Mouse (Mus musculus): Measurements from ENCODE around the gene Slc30a7.

Slc30a7 gene

DNA sequence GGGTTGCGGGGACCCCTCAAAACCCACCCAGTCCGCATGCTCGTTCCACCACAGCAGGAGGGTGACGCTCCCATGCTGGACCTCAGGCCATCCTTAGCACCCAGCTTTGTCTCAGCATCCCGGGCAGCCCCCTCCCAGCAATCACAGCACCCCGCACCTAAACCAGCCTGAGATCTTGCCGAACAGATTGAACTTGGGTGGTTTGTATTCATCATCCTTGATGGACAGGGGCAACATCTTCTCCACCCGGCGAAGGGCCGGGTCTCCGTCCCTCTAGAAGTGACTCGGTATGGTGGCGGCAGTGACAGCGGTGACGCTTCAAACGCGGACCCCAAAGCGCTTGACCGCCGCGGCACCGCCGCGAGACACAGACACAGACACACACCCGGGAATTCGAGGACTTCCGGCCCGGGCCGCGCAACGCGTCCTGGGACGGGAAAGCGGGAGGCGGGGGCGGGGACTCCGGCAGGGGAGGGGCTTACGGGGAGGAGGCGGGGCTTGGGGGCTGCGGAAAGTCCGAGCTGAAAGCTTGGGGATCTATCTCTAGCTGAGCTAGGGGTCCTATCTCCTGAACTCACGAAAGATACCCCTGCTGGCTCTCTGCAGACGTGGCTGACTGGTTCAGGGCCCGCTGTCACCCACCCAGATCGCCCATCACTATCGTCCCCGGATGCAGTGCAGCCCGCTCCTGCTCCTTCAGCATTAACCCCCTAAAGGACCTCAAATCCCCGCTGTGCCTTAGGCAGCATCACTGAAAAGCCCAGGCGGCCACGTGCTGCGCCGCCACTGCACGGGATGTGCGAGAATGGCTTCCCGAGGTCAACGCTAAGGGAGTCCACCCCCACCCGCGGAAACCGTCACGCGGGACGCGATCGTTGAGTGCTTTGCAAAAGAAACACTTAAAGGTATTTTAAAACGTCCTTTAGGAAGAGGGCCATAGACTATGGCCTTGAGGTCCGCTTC lies at the start of gene Slc30a7, which contains the start of gene Extl2:
TSS of gene Slc30a7 (minus strand) at position 429 of the 963 bp plus-strand sequence.
TSS of gene Extl2 (plus strand) at position 485 of the 963 bp plus-strand sequence.
- in situ Hi-C loops (cut with MboI; ENCODE audit: low sequenced_read_pairs) = no loop called here

DNA sequence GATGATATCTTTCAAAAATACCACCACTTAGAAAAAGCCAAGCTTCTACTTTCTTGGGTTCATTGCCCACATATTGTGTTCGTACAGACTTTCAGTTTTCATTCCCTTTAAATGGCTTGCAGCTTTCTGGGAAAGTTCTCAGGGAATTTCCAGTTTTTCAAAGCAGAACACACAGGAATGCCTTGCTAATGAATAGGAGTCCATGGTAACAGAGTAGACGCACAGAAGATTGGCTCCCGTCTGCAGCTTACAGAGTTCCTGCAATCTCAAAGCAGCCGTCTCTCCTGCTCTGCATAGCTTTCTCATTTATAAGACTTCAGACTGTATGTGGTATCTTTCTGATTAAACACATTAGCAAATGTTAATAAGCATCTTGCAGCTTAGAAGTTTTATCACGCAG lies 39.8 kb upstream of the Slc30a7 start:
- in situ Hi-C loops (cut with MboI; ENCODE audit: low sequenced_read_pairs) = loop anchor here (25.0 kb wide), 3 partner anchors 190 to 790 kb away; no protein-coding TSS in a partner anchor

DNA sequence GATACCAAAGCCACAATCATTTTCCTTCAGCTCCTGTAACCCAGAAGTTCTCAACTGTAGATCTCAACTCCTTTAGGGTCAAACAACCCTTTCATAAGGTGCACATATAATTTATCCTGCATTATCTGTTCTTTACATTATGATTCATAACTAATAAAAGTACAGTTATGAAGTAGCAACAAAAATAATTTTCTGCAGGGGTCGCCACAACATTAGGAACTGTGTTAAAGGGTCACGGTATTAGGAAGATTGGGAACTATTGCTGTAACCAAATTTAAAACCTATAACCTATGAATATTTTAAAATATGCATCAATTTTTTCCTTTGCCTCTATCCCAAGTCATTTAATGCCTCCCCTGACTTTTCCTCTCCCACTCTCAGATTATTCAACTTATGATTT lies 38.8 kb upstream of the Slc30a7 start:
- in situ Hi-C loops (cut with MboI; ENCODE audit: low sequenced_read_pairs) = loop anchor here (25.0 kb wide), 3 partner anchors 191 to 791 kb away; no protein-coding TSS in a partner anchor

DNA sequence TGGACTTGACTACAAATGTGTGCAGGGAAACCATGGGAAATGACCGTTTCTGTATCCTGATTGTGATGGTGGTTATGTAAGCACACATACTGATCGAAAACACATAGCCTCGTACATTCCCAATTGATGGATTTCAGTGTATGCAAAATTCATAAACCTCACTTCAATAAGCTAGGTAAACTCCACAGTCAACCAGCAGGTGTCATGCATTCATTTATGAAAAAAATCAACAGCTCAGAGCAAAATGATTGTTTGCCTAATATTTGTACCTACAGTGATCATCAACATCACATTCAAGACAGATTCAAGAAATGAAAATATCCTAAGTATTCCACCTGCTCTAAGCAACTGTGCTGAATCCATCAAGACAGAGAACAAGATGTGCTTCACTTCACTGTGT lies 33.6 kb upstream of the Slc30a7 start:
- in situ Hi-C loops (cut with MboI; ENCODE audit: low sequenced_read_pairs) = loop anchor here (25.0 kb wide), 3 partner anchors 197 to 797 kb away; no protein-coding TSS in a partner anchor

DNA sequence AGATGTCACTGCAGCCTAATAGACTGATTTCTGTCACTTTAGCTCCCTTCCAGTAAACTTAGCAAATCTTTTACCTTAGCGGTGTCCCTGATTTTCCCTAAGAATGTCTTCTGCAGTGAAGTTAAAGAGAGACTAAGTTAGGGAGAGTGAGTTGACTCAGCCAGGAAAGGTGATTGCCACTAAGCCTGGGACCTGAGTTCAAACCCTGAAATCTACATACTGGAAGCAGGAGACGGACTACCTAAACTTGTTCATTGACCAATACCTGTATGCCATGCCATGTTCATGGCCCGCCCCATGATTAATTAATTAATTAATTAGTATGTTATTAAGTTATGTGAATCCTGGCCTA lies 26.6 kb upstream of the Slc30a7 start:
- in situ Hi-C loops (cut with MboI; ENCODE audit: low sequenced_read_pairs) = loop anchor here (25.0 kb wide), 3 partner anchors 203 to 803 kb away; no protein-coding TSS in a partner anchor

DNA sequence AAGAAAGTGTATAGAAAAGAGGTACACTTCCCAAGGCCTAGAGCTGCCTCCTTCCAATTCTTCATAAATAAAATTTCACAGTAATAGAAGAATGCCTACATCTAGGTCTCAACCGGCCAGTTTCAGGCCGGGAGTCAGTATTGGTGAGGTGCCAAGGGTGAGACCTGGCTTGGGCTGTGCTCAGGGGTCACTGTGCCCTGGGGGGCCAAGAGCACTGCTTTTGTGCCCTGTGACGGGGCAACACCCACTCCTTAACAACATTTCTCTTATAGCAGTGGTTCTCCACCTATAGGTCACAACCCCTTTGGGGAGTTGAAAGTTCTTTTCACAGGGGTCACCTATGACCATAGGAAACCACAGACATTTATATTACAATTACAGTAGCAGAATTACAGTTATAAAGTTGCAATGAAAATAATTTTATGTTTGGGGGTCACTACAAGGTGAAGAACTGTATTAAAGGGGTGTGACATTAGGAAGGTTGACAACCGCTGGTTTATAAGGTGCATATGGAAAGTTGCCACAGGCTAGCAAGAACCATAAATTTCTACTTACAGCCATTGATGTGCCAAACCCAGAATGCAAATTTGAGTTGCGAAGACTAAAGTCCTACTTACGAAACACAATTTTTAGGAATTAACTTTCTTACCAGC lies 26.1 kb upstream of the Slc30a7 start:
- in situ Hi-C loops (cut with MboI; ENCODE audit: low sequenced_read_pairs) = loop anchor here (25.0 kb wide), 3 partner anchors 204 to 804 kb away; no protein-coding TSS in a partner anchor

DNA sequence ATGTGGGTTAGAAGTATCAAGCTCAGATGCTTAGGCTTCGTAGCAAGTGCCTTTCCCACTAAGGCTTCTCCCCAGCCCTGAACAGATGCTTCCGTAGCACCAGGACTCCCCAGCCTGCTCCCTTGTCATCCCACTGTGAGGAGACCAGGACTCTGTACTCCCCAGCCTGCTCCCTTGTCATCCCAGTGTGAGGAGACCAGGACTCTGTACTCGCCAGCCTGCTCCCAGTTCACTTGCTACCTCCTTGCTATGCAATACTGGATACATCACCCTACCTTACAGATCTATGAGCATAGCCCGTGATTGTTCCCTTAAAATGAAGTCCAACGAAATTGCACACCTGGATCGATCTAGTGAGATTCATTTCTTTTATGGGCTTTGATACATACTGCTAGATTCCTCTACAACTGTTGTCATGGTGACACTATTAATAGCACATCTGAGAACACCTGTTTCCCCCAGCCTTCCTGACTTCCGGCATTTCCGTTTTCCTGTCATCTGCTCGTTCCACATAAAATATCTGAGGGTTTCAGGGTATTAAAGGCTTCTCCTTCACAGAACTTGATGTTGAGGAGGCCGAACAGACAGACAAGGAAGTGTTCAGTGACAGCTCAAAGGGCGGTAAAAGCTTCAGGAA lies 23.1 kb upstream of the Slc30a7 start:
- in situ Hi-C loops (cut with MboI; ENCODE audit: low sequenced_read_pairs) = loop anchor here (25.0 kb wide), 3 partner anchors 207 to 807 kb away; no protein-coding TSS in a partner anchor

DNA sequence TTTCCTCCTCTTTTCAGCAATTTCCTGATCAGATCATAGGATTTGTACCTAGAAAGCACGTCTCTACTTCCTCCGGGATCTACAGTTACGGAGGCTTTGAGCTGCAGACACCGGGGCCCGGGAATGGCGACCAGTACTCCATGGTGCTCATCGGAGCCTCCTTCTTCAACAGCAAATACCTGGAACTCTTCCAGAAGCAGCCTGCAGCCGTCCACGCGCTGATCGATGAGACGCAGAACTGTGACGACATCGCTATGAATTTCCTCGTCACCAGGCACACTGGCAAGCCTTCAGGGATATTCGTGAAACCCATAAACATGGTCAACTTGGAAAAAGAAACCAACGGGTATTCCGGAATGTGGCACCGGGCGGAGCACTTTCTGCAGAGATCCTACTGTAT lies 19.8 kb upstream of the Slc30a7 start:
- in situ Hi-C loops (cut with MboI; ENCODE audit: low sequenced_read_pairs) = loop anchor here (25.0 kb wide), 3 partner anchors 210 to 810 kb away; no protein-coding TSS in a partner anchor

DNA sequence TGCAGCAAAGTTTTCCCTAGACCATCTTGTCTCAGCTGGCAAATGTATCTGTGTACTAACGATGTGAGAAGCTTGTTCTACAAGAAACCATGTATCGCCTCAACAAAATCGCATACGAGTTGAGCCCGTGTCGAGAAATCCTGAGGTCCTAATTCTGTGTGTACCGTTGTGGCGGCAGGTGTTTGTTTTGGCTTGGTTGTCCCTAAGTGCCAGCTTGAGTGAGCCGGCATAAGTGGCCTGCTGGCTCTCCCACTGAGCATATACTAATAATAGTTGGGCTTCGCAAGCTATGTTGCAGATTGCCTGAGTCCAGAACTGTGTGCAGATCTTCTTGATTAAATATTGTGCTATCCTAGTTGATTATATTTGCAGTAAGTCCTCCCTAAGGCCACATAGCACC lies 18.5 kb upstream of the Slc30a7 start:
- in situ Hi-C loops (cut with MboI; ENCODE audit: low sequenced_read_pairs) = loop anchor here (25.0 kb wide), 3 partner anchors 212 to 812 kb away; no protein-coding TSS in a partner anchor

DNA sequence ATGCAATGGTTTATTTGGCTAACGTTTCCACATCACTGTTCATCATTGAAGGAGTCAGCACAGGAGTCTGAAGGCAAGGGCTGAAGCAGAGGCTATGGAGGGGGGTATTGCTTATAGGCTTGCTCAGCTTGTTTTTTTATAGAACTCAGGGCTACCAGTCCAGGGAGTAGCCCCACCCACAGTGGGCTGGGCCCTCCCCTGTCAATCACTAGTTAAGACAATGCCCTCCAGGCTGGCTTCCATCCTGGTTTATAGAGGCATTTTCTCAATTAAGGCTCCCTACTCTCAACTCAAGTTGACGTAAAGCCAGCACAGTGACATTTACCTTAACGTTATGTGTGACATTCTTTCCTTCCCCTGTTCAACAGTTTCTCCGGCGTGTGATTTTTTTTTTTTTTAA lies 17.5 kb upstream of the Slc30a7 start:
- in situ Hi-C loops (cut with MboI; ENCODE audit: low sequenced_read_pairs) = loop anchor here (25.0 kb wide), 3 partner anchors 213 to 813 kb away; no protein-coding TSS in a partner anchor

DNA sequence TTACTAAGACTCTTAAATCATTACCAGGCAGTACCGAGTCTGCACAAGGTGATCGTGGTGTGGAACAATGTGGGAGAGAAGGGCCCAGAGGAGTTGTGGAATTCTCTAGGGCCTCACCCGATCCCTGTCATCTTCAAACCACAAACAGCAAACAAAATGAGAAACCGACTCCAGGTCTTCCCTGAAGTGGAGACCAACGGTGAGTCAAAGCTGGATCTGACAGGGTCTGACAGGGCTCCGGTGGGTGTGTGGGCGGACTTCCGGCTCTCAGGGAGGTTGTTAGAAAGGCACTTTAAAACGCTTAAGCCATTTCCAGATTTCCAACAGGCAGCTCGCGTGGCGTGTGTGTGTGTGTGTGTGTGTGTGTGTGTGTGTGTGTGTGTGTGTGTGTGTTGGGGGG lies 17.0 kb upstream of the Slc30a7 start:
- in situ Hi-C loops (cut with MboI; ENCODE audit: low sequenced_read_pairs) = no loop called here

DNA sequence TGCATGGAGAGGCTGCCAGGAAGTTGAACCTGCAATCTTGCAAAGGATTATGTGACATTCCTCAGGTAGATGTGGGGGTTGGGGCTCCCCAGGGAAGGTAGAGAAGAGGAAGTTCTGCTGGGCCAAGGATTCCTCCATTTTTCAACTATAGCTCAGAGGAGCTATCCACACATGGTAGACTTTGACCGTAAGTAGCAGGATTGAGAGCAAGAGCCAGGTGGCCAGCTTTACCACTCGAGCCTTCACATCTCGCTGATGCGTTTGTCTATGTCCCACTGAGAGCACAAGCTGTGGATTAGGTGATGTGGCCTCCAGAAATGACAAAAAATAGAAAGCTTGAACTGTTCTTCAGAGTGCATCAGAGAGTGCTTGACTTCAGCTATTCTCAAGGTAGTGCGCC lies 11.9 kb upstream of the Slc30a7 start:
- in situ Hi-C loops (cut with MboI; ENCODE audit: low sequenced_read_pairs) = no loop called here

DNA sequence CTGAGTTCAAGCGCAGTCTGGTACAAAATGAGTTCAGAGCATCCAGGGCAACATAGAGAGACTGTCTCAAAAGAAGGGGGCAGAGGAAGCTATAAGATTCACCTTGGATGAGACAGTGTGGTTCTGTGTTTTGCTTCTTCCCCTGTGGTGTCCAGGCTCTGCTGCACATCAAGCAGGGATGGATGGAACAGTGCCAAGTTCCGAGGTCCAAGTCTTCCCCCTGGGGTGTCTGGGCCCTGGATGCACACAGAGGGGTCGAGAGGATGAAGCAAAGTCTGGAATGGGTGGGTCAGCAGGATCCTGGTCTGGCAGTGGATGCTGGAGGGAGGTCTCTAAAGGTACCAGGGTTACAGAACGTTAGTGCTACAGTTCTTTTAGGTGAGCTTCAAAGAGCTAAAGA lies 11.4 kb upstream of the Slc30a7 start:
- in situ Hi-C loops (cut with MboI; ENCODE audit: low sequenced_read_pairs) = no loop called here

DNA sequence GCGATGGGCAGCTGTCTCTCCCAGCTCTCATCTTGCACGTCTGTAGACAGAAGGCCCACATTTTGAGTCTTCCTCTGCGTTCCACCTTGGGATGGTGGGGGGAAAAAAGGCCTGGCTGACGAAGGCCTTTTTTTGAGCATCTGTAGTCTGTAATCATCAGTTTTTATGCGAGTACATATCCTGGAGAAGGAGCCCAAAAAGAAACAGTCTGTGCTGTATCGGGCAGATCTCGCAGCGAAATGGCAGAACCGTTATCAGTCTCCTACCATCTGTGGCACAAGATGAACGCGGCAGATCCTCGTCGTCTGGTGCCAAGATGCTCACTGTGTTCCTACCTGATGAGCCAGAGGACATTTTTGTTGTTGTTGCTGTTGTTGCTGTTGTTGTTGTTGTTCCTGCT lies 8.9 kb upstream of the Slc30a7 start:
- in situ Hi-C loops (cut with MboI; ENCODE audit: low sequenced_read_pairs) = no loop called here

DNA sequence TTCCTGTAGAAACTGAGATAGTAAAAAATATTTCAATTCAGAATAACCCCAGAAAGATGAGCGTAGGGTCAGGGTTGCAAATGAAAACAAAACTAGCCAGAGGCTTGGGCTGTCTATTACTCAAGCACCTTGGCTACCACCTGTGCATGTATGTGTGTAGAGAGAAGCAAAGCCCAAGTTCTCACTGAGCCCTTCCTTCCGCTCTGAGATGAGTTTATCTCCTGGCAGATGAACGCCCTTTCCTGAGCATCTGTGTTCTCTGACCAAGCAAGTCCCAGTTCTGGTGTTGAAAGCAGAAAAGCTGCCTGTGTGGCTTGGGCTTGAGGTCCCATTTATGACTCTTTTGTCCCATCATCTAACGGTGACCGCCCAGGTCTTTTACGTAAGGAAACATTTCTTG lies 7.7 kb upstream of the Slc30a7 start:
- in situ Hi-C loops (cut with MboI; ENCODE audit: low sequenced_read_pairs) = no loop called here

DNA sequence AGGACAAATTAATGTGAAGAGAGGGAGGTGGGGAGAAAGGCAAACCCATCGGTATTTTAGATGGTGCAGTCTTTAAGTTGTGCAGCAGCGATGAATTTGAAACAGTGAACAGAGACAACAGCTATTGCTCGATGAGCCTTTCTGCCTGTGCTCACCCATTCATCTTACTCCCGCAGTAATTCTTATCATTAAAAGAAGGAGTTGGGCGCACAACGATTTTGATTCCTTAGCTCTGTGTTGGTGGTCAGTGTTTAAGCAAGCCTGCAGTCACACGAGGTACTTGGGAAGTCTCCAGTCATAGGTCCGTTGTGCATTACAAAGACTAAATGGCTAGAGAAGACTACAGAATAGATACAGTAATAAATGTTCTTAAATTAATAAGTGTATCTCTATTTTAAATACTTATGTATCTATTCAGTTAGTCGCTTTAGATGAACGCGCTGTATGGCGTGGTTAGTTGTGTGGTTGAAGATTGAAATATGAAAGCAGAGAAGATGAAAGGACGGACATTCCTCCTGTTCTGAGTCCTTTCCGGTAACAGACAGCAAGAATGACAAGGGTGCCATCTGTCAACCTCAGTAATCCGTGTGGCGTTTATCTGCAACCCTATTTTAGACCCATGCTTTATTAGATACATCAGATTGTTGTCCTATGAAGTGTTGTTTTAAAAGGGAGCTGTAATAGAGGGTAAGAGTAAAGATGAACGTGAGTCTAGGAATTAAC lies 2.6 kb upstream of the Slc30a7 start:
- in situ Hi-C loops (cut with MboI; ENCODE audit: low sequenced_read_pairs) = no loop called here

DNA sequence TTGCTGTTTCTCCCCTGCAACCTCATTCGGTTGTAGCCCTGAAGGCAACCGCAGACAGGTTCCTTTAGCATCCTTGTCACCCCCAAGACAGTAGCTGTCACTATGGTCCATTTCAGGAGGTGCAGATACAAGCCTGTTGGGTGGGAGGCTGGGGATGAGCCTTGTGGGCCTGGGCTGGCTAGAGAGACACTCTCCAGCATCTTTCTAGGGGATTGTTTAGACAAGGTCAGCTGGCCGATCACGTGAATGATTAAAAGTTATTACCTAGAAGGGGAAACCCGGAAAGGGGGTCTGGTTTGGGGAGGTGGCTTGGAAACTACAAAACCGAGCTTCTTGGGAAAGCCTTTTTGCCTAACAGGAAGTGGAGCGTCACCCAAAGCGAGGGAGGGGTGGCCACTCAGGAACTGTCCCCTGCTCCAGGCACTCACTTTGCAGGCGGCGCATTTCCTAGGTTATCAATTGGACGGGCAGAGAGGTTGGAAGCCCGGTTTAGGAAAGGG lies 785 bp upstream of the Slc30a7 start:
- in situ Hi-C loops (cut with MboI; ENCODE audit: low sequenced_read_pairs) = no loop called here

DNA sequence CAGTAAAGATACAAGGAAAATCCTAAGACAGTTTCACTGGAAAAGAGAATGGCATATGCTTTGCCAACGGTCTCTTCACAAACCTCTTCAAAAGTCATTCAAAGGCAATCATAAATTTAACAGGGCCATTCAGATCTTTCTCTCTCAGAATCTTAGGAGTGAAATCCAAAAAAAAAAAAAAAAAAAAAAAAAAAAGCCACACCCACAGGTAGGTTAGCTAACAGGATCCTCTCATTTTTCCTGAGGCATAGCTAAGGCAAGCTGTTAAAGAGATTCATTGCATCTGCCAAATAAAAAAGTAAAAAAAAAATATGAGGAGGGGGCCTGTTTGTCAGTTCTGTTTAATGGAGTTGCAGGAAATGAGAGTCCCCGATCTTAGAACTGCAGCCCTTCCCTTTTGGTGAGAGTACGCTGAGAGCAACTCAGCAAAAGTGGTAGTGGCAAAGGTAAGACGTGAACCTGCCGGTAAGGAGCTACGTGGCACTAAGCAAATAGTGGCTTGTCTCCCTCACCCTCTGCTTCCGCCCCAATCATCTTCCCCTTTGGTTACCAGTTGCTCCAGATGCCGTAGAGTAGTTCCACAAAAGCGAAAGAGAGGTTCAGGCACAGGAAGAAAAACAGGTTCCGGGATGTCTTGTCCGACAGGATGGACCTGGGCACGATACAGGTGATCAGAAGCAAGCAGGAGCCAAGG lies 775 bp downstream of the Slc30a7 start:
- in situ Hi-C loops (cut with MboI; ENCODE audit: low sequenced_read_pairs) = no loop called here

DNA sequence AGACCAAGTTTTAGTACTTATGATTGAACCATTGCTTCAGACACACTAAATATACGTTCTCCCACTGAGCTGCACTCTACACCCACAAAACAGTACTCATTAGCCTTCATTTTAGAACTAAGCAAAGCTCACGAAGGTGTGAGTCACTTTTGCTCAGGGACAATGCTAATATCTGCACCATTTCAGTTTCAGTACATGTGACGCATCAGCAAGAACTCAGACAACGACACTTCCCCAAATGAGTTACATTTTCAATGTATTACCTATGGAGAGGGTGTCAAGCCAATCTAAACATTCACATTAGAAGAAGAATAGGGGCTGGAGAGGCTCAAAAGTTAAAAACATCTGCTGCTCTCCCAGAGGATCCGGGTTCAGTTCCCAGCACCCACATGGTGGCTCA lies 10.3 kb downstream of the Slc30a7 start:
- in situ Hi-C loops (cut with MboI; ENCODE audit: low sequenced_read_pairs) = no loop called here

DNA sequence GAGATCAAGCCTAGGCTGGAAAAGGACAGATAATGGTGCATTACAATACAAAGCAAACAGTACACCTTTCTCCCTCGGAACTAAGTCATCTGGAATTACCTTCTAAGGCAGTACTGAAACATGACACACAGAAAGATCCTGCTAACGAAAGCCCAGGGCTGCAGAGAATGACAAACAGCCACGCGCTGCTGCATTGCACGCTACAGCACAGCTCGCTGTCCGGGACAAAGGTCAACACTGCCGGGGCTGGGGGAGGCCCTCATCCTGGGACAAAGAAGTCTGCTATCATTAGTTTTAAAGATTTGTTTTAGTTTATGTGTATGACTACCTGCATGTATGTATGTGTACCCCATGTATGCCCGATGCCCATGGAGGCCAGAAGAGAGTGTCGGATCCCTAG lies 14.2 kb downstream of the Slc30a7 start:
- in situ Hi-C loops (cut with MboI; ENCODE audit: low sequenced_read_pairs) = no loop called here

Data from CH12F3 (cell line).